Mouse (Mus musculus) hindbrain, postnatal 0 days (tissue): ENCODE results near the gene Baz2b. TPM values are rescaled to one million over a fixed set of nuclear protein-coding genes. Genes with fewer than 3 reads are reported as not detected.

Experiments used
- ATAC-seq: fragments of 200-750 bp; cut with Nextera tagmentation; 2 replicates; pipeline ENCODE4 v1.8.0; 2017; ENCODE audit warnings: mild to moderate bottlenecking, moderate TSS enrichment, moderate library complexity
- DNase-seq: peaks from one replicate; pipeline ENCODE4 v3.0.0-alpha.2; 2015; ENCODE audit warnings: low spot score
- H3K27ac ChIP-seq: fragments of 300-500 bp; sonication (generic); 2 replicates; pipeline ENCODE4 v1.5.1; 2014; ENCODE audit warnings: mild to moderate bottlenecking
- H3K27me3 ChIP-seq: fragments of 300-500 bp; sonication (generic); 2 replicates; pipeline ENCODE4 v1.6.1; 2014; ENCODE audit warnings: low read length, mixed read lengths; ENCODE audit not compliant: insufficient read depth
- H3K36me3 ChIP-seq: fragments of 300-500 bp; sonication (generic); 2 replicates; pipeline ENCODE4 v1.6.1; 2014; ENCODE audit warnings: low read length, mixed read lengths; ENCODE audit not compliant: insufficient read depth
- H3K4me1 ChIP-seq: fragments of 300-500 bp; sonication (generic); 2 replicates; pipeline ENCODE4 v1.6.1; 2014; ENCODE audit warnings: antibody characterized with exemption, low read length, mixed read lengths; ENCODE audit not compliant: insufficient read depth
- H3K4me2 ChIP-seq: fragments of 300-500 bp; sonication (generic); 2 replicates; pipeline ENCODE4 v1.6.1; 2014; ENCODE audit warnings: low read depth, mild to moderate bottlenecking, low read length, moderate library complexity, mixed read lengths
- H3K4me3 ChIP-seq: fragments of 300-500 bp; sonication (generic); 2 replicates; pipeline ENCODE4 v1.5.1; 2014; ENCODE audit warnings: low read length
- H3K9ac ChIP-seq: fragments of 300-500 bp; sonication (generic); replicated peaks from 2 replicates; pipeline ENCODE4 v1.6.1; 2014; ENCODE audit warnings: mild to moderate bottlenecking, low read length, moderate library complexity, mixed read lengths
- H3K9me3 ChIP-seq: fragments of 300-500 bp; sonication (generic); 2 replicates; pipeline ENCODE4 v1.6.1; 2016; ENCODE audit warnings: low read length, mixed read lengths
- CTCF ChIP-seq: IDR thresholded peaks from 2 replicates; pipeline ENCODE4 v1.5.1; 2016; ENCODE audit warnings: antibody characterized with exemption, control low read depth, low read depth
- WGBS: fragments of 180-500 bp; shearing (Covaris S2); extraction: QIAGEN DNeasy Blood & Tissue Kit; methylation state at CpG from one replicate; pipeline ENCODE4 v1.1.7; 2014; 5-methylcytosine and 5-hydroxymethylcytosine counted together
- polyA plus RNA-seq: library from polyadenylated mRNA; unstranded; fragments of >200 nt; fragmentation: Nextera tagmentation; extraction: Ambion mirVana; gene quantifications from 2 replicates; pipeline ENCODE4 v1.2.1, GENCODE M21; 2015
- total RNA-seq: library from RNA; depleted of rRNA; stranded (reverse); fragments of >200 nt; gene quantifications from 2 replicates; pipeline ENCODE4 v1.2.3, GENCODE M21; 2014

The Baz2b gene
- total and polyA plus RNA-seq, 2 experiments from 2014 or later, result 62.3 to 71.3 TPM

GRCm38 (mm10) chr2:59979488-59980220 lies 230.0 kb downstream of the Baz2b start:
- 55% methylated on average over 6 of the region's 6 CpGs for WGBS
- no peak for DNase-seq
- no peak overlapping the region for H3K9ac ChIP-seq
- H3K27me3 ChIP-seq, result no peaks in the 10 kb centered on the region
- no peak overlapping the region for H3K4me2 ChIP-seq
- no peak overlapping the region for H3K4me3 ChIP-seq
- H3K4me1 ChIP-seq, result no peaks in the 10 kb centered on the region
- no peak for ATAC-seq
- H3K9me3 ChIP-seq, result no peaks in the 10 kb centered on the region
- no peak overlapping the region for H3K27ac ChIP-seq
- peaks cover 15% of the 10 kb centered on the region; the same call in 1 of the 2 replicates for H3K36me3 ChIP-seq
- no peak for TF ChIP-seq CTCF

GRCm38 (mm10) chr2:59976680-59977079 lies 233.0 kb downstream of the Baz2b start:
- ATAC-seq, result no peak
- Histone ChIP-seq H3K9ac (no peak overlapping the region), H3K27ac (no peak overlapping the region), H3K27me3 (no peaks in the 10 kb centered on the region), H3K4me2 (no peak overlapping the region), H3K36me3 (peaks cover 15% of the 10 kb centered on the region; the same call in 1 of the 2 replicates), H3K9me3 (no peaks in the 10 kb centered on the region), H3K4me1 (no peaks in the 10 kb centered on the region), H3K4me3 (no peak overlapping the region)
- no peak for DNase-seq
- no peak for TF ChIP-seq CTCF
- WGBS, result 87% methylated on average over 5 of the region's 5 CpGs

GRCm38 (mm10) chr2:59975772-59976171 lies 233.9 kb downstream of the Baz2b start:
- 91% methylated on average over 6 of the region's 6 CpGs for WGBS
- Histone ChIP-seq H3K27ac (no peak overlapping the region), H3K27me3 (no peaks in the 10 kb centered on the region), H3K9me3 (no peaks in the 10 kb centered on the region), H3K9ac (no peak overlapping the region), H3K4me3 (no peak overlapping the region), H3K36me3 (peaks cover 15% of the 10 kb centered on the region; the same call in 1 of the 2 replicates), H3K4me2 (no peak overlapping the region), H3K4me1 (no peaks in the 10 kb centered on the region)
- ATAC-seq, result no peak
- no peak for TF ChIP-seq CTCF
- DNase-seq, result no peak

- Histone ChIP-seq H3K9me3 (no peaks in the 10 kb centered on the region), H3K27ac (no peak overlapping the region), H3K36me3 (peaks cover 16% of the 10 kb centered on the region; the same call in 1 of the 2 replicates), H3K4me1 (no peaks in the 10 kb centered on the region), H3K9ac (no peak overlapping the region), H3K4me2 (no peak overlapping the region), H3K4me3 (no peak overlapping the region), H3K27me3 (no peaks in the 10 kb centered on the region)
- DNase-seq (no peak), ATAC-seq (no peak)
- TF ChIP-seq CTCF, result no peak
- 89% methylated on average over 5 of the region's 5 CpGs for WGBS
Observed at GRCm38 (mm10) chr2:59973962-59974361, 235.7 kb downstream of the Baz2b start.

GRCm38 (mm10) chr2:59973104-59973641 lies 236.5 kb downstream of the Baz2b start:
- Histone ChIP-seq H3K27me3 (no peaks in the 10 kb centered on the region), H3K4me1 (no peaks in the 10 kb centered on the region), H3K9ac (no peak overlapping the region), H3K4me3 (no peak overlapping the region), H3K9me3 (no peaks in the 10 kb centered on the region), H3K27ac (no peak overlapping the region), H3K36me3 (peaks cover 24% of the 10 kb centered on the region; the same call in 1 of the 2 replicates), H3K4me2 (no peak overlapping the region)
- DNase-seq (no peak), ATAC-seq (no peak)
- TF ChIP-seq CTCF, result no peak
- WGBS, result 95% methylated on average over 4 of the region's 4 CpGs

- 57% methylated on average over 9 of the region's 9 CpGs for WGBS
- no peak overlapping the region for H3K4me2 ChIP-seq
Observed at GRCm38 (mm10) chr2:59970511-59970910, 239.1 kb downstream of the Baz2b start.

GRCm38 (mm10) chr2:59969099-59969498 lies 240.5 kb downstream of the Baz2b start:
- ATAC-seq, result no peak
- H3K4me1 ChIP-seq, result no peaks in the 10 kb centered on the region
- no peak overlapping the region for H3K9ac ChIP-seq
- no peaks in the 10 kb centered on the region for H3K9me3 ChIP-seq
- H3K4me2 ChIP-seq, result no peak overlapping the region
- no peak for DNase-seq
- no peak overlapping the region for H3K27ac ChIP-seq
- H3K36me3 ChIP-seq, result peaks cover 9% of the 10 kb centered on the region; the same call in 1 of the 2 replicates
- WGBS, result 94% methylated on average over 10 of the region's 10 CpGs
- no peak overlapping the region for H3K4me3 ChIP-seq
- no peak for TF ChIP-seq CTCF
- H3K27me3 ChIP-seq, result no peaks in the 10 kb centered on the region

More at GRCm38 (mm10) chr2:59970511-59970910, 239.1 kb downstream of the Baz2b start:
- TF ChIP-seq CTCF, result no peak
- no peak overlapping the region for H3K27ac ChIP-seq
- no peak overlapping the region for H3K9ac ChIP-seq
- no peaks in the 10 kb centered on the region for H3K4me1 ChIP-seq
- H3K36me3 ChIP-seq, result peaks cover 9% of the 10 kb centered on the region; the same call in 1 of the 2 replicates
- peak; percentile 60 for DNase-seq
- no peak overlapping the region for H3K4me3 ChIP-seq
- peak; percentile 62 for ATAC-seq
- no peaks in the 10 kb centered on the region for H3K9me3 ChIP-seq
- H3K27me3 ChIP-seq, result no peaks in the 10 kb centered on the region
